Mouse (Mus musculus): Measurements from ENCODE around the gene Iqgap2. TPM values are rescaled to one million over a fixed set of nuclear protein-coding genes. Genes with fewer than 3 reads are reported as not detected.

The Iqgap2 gene
- polyA plus RNA-seq (2015; fragmentation: Nextera tagmentation; extraction: Ambion mirVana) = 4.2 and 4.3 TPM in 2 replicates

GRCm38 (mm10) chr13:95891491-95891925 is at the start of gene Iqgap2:
Iqgap2 (minus strand) TSS chr13:95891922.
- Histone ChIP-seq H3K4me2 (peak within 1 kb of the TSS; percentile 87), H3K4me3 (peak within 1 kb of the TSS; percentile 59), H3K27ac (replicated peaks) (peak within 1 kb of the TSS; percentile 53), H3K9me3 (no peaks in the 10 kb centered on the region), H3K9ac (peak within 1 kb of the TSS; percentile 63), H3K36me3 (no peaks in the 10 kb centered on the region), H3K27me3 (no peaks in the 10 kb centered on the region), H3K4me1 (replicated peaks) (peaks cover 26% of the 10 kb centered on the region)
- ATAC-seq (ENCODE audit: low FRiP score, low read depth) = peak; percentile 74
- under 1% methylated on average over 48 of the region's 48 CpGs for WGBS

GRCm38 (mm10) chr13:95940811-95941210 is 49.1 kb upstream of the Iqgap2 start:
- H3K27ac ChIP-seq (replicated peaks) = no peak overlapping the region
- ATAC-seq (ENCODE audit: low FRiP score, low read depth) = no peak
- no peak overlapping the region for H3K4me2 ChIP-seq
- no peaks in the 10 kb centered on the region for H3K4me1 ChIP-seq (replicated peaks)
- H3K27me3 ChIP-seq = no peaks in the 10 kb centered on the region
- no peaks in the 10 kb centered on the region for H3K36me3 ChIP-seq
- no peak overlapping the region for H3K4me3 ChIP-seq
- H3K9ac ChIP-seq = no peak overlapping the region
- H3K9me3 ChIP-seq = no peaks in the 10 kb centered on the region
- 42% methylated on average over 5 of the region's 5 CpGs for WGBS

GRCm38 (mm10) chr13:95924201-95924621 is 32.5 kb upstream of the Iqgap2 start:
- no peak overlapping the region for H3K27ac ChIP-seq (replicated peaks)
- no peak overlapping the region for H3K4me3 ChIP-seq
- no peak overlapping the region for H3K4me2 ChIP-seq
- H3K9ac ChIP-seq = no peak overlapping the region
- ATAC-seq (ENCODE audit: low FRiP score, low read depth) = no peak
- no peaks in the 10 kb centered on the region for H3K4me1 ChIP-seq (replicated peaks)
- no peaks in the 10 kb centered on the region for H3K36me3 ChIP-seq
- no peaks in the 10 kb centered on the region for H3K27me3 ChIP-seq
- H3K9me3 ChIP-seq = no peaks in the 10 kb centered on the region
- 72% methylated on average over 2 of the region's 2 CpGs for WGBS

GRCm38 (mm10) chr13:95922626-95923025 is 30.9 kb upstream of the Iqgap2 start:
- Histone ChIP-seq H3K9me3 (no peaks in the 10 kb centered on the region), H3K9ac (no peak overlapping the region), H3K27me3 (no peaks in the 10 kb centered on the region), H3K4me3 (no peak overlapping the region), H3K4me1 (replicated peaks) (no peaks in the 10 kb centered on the region), H3K4me2 (no peak overlapping the region), H3K36me3 (no peaks in the 10 kb centered on the region), H3K27ac (replicated peaks) (no peak overlapping the region)
- ATAC-seq (ENCODE audit: low FRiP score, low read depth) = no peak
- 88% methylated on average over 4 of the region's 4 CpGs for WGBS

GRCm38 (mm10) chr13:95918624-95919284 is 27.0 kb upstream of the Iqgap2 start:
- no peaks in the 10 kb centered on the region for H3K4me1 ChIP-seq (replicated peaks)
- ATAC-seq (ENCODE audit: low FRiP score, low read depth) = no peak
- no peak overlapping the region for H3K4me2 ChIP-seq
- no peaks in the 10 kb centered on the region for H3K9me3 ChIP-seq
- H3K27me3 ChIP-seq = no peaks in the 10 kb centered on the region
- H3K36me3 ChIP-seq = no peaks in the 10 kb centered on the region
- no peak overlapping the region for H3K27ac ChIP-seq (replicated peaks)
- H3K9ac ChIP-seq = no peak overlapping the region
- H3K4me3 ChIP-seq = no peak overlapping the region
- 94% methylated on average over 9 of the region's 9 CpGs for WGBS

- WGBS = 82% methylated on average over 2 of the region's 2 CpGs
- Histone ChIP-seq H3K4me2 (no peak overlapping the region), H3K27ac (replicated peaks) (no peak overlapping the region), H3K4me3 (no peak overlapping the region), H3K9ac (no peak overlapping the region), H3K27me3 (no peaks in the 10 kb centered on the region), H3K4me1 (replicated peaks) (0 out of 2 replicates have a peak, but pooled peaks cover 9% of the 10 kb centered on the region), H3K36me3 (no peaks in the 10 kb centered on the region), H3K9me3 (no peaks in the 10 kb centered on the region)
- no peak for ATAC-seq (ENCODE audit: low FRiP score, low read depth)
Observed at GRCm38 (mm10) chr13:95913046-95913406, 21.3 kb upstream of the Iqgap2 start.

DNA sequence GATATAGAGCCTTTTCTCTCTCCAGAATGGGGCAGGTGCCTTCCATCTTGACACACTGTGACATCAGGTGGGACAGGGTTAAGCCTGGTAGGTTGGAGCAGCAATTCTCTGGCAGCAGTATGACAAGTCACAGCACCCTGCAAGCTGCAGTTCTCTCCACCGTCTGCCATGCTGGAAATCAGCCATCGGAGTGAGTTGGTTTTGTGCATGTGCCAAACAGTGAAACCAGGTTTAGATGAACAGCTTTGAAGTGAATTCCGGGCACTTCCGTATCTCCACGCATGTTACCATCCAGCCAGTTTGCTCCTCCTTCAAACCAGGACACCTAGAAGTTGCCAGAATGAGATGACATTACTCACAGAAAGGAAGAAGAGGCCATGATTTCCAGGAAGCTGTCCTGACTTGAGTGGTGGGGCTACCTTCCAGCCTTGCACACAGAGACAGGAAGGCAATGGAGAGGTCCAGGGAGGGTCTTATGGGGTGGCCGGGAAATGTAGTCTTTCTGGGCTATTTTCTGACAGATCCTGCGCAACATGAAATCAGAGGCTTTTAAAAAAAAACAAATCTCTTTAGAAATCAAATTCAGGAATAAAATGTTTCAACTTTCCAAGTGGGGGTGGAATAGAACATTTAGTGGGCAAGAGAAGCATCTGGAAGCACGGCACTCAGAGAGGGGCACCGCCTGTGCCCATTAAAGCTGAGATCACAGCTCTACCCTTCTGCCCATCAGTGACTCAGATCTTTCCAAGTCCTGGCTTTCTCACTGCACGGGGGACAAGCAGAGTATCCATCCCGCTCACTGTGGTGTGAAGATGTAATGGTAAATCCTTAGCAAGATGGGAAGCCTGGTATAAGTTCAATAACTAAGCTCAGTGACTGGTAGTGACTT is 20.7 kb upstream of the Iqgap2 start:
- H3K9ac ChIP-seq = no peak overlapping the region
- 76% methylated on average over 11 of the region's 11 CpGs for WGBS
- H3K36me3 ChIP-seq = no peaks in the 10 kb centered on the region
- peak overlapping the region; percentile 25; the same call in 1 of the 2 replicates for H3K27ac ChIP-seq (replicated peaks)
- H3K27me3 ChIP-seq = no peaks in the 10 kb centered on the region
- H3K4me1 ChIP-seq (replicated peaks) = 0 out of 2 replicates have a peak, but pooled peaks cover 9% of the 10 kb centered on the region
- no peak overlapping the region for H3K4me3 ChIP-seq
- no peak overlapping the region for H3K4me2 ChIP-seq
- H3K9me3 ChIP-seq = no peaks in the 10 kb centered on the region
- ATAC-seq (ENCODE audit: low FRiP score, low read depth) = peak; percentile 54; the same call in 1 of the 2 replicates

- 79% methylated on average over 9 of the region's 9 CpGs for WGBS
- Histone ChIP-seq H3K27ac (replicated peaks) (no peak overlapping the region), H3K4me2 (no peak overlapping the region), H3K9ac (no peak overlapping the region), H3K4me3 (no peak overlapping the region), H3K9me3 (no peaks in the 10 kb centered on the region), H3K4me1 (replicated peaks) (0 out of 2 replicates have a peak, but pooled peaks cover 9% of the 10 kb centered on the region), H3K27me3 (no peaks in the 10 kb centered on the region), H3K36me3 (no peaks in the 10 kb centered on the region)
- no peak for ATAC-seq (ENCODE audit: low FRiP score, low read depth)
Observed at GRCm38 (mm10) chr13:95910270-95910669, 18.5 kb upstream of the Iqgap2 start.

DNA sequence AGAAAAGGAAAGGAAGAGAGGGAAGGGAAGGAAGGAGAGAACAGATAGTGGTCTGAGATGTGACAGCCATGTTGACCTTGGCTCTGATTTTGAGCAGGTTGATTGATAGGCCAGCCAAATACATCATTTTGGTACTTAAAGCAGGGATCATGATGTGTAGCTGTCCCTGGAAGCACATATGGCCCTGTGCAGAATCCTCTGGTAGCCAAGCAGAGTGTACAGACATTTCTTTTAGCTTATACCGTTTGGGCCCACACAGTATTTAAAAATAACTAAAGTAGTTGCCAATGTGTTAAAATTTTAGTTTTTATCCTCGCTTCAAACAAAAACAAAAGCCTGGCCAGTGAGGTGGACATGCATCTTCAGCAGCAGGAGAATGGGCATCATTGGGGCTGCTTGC is 17.5 kb upstream of the Iqgap2 start:
- H3K4me1 ChIP-seq (replicated peaks) = 0 out of 2 replicates have a peak, but pooled peaks cover 9% of the 10 kb centered on the region
- 80% methylated on average over 2 of the region's 2 CpGs for WGBS
- no peak for ATAC-seq (ENCODE audit: low FRiP score, low read depth)
- no peaks in the 10 kb centered on the region for H3K36me3 ChIP-seq
- H3K27me3 ChIP-seq = no peaks in the 10 kb centered on the region
- no peak overlapping the region for H3K9ac ChIP-seq
- H3K4me3 ChIP-seq = no peak overlapping the region
- H3K4me2 ChIP-seq = no peak overlapping the region
- H3K27ac ChIP-seq (replicated peaks) = no peak overlapping the region
- H3K9me3 ChIP-seq = no peaks in the 10 kb centered on the region

DNA sequence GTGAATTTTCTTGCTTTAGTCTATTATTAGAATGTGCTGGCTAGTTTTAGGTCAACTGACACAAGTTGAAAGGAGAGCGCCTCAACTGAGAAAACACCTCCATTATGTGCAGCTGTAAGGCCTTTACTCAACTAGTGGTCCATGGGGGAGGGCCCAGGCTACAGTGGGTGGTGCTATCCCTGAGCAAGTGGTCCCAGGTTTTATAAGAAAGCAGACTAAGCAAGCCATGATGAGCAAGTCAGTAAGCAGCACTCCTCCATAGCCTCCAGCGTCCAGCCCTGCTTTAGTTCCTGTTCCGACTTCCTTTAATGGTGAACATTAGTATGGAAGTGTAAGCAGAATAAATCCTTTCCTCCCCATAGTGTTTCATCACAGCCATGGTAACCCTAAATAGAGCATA is 11.0 kb upstream of the Iqgap2 start:
- Histone ChIP-seq H3K9ac (no peak overlapping the region), H3K36me3 (no peaks in the 10 kb centered on the region), H3K4me2 (no peak overlapping the region), H3K9me3 (no peaks in the 10 kb centered on the region), H3K4me3 (no peak overlapping the region), H3K27ac (replicated peaks) (no peak overlapping the region), H3K27me3 (no peaks in the 10 kb centered on the region), H3K4me1 (replicated peaks) (no peaks in the 10 kb centered on the region)
- WGBS = 92% methylated on average over 3 of the region's 3 CpGs
- ATAC-seq (ENCODE audit: low FRiP score, low read depth) = no peak

DNA sequence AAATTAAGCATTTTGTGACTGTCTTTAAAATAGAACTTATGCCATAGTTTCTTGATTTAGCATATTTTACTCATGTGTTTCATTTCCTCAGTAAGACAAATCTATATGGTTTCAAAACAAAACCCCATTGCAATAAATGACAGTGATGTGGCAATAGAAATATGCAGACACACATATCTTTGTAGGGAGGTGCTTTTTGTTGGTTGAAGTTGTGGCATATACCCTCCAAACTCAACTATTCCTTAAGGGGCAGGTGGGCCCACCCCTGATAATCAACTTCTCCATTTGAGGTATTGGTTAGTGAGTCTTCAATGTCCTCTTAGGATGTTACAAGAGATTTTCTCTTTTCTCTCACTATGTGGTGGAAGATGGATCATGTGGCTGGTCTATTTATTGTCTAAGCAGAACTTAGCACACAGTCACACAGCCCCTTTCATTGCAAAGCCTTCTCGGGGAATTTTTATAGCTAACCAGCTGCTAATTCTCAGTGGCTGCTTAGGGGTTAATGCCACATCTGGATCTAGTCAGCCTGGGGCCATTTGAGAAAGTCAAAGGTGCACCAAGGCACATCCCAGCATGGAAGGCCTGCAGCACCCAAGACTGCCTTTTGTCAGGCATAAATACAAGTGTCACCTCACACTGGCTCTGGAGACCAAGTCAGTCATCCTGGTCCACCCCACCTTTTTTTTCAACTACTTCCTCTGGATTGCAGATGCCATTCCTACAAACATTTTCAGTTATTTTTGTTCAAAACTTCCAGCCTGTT is 8.3 kb upstream of the Iqgap2 start:
- H3K36me3 ChIP-seq = no peaks in the 10 kb centered on the region
- no peaks in the 10 kb centered on the region for H3K27me3 ChIP-seq
- no peak for ATAC-seq (ENCODE audit: low FRiP score, low read depth)
- H3K4me1 ChIP-seq (replicated peaks) = no peaks in the 10 kb centered on the region
- no peak overlapping the region for H3K9ac ChIP-seq
- no peaks in the 10 kb centered on the region for H3K9me3 ChIP-seq
- no peak overlapping the region for H3K27ac ChIP-seq (replicated peaks)
- no peak overlapping the region for H3K4me3 ChIP-seq
- no peak overlapping the region for H3K4me2 ChIP-seq
- 85% methylated on average over 1 of the region's 1 CpGs for WGBS

DNA sequence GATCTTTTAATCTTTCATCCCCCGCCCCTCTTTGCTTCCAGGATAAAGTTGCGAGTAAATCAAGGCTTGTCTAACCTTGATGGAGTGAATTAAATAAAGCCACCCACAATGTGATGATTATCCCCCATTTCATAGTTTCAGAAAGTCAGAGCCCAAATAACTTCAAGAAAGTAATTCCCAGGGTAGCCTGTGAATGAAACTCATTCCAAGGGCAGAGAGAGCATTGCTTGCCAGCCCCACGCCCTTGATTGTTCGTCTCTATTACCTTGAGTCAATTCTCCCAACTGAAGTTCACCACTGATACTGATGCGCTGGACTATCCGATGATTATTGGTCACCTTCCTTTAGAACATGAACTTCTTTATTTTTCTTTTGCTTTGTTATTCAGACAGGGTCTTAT is 4.8 kb upstream of the Iqgap2 start:
- peaks cover 9% of the 10 kb centered on the region for H3K4me1 ChIP-seq (replicated peaks)
- no peaks in the 10 kb centered on the region for H3K9me3 ChIP-seq
- no peak overlapping the region for H3K9ac ChIP-seq
- H3K4me2 ChIP-seq = no peak overlapping the region
- WGBS = 92% methylated on average over 6 of the region's 6 CpGs
- no peaks in the 10 kb centered on the region for H3K36me3 ChIP-seq
- H3K27me3 ChIP-seq = no peaks in the 10 kb centered on the region
- ATAC-seq (ENCODE audit: low FRiP score, low read depth) = no peak
- no peak overlapping the region for H3K4me3 ChIP-seq
- no peak overlapping the region for H3K27ac ChIP-seq (replicated peaks)

Measured in hindbrain, embryonic 15.5 days (tissue).